Mouse (Mus musculus): ENCODE data around the gene Mgat4a. TPM values are rescaled to one million over a fixed set of nuclear protein-coding genes. Genes with fewer than 3 reads are reported as not detected.
"Not testable (repeated sequence)": the region's sequence is repeated elsewhere in the genome, so short reads cannot be mapped to it uniquely, and the experiment has no call there.

The Mgat4a gene
- polyA plus RNA-seq, 1 experiment from 2014 or later, result 59.1 TPM

- H3K27ac ChIP-seq (ENCODE audit: low read depth, low read length), result peak overlapping the region; percentile 90; the same call in 1 of the 2 replicates
- peaks cover 2% of the 10 kb centered on the region; the same call in 1 of the 2 replicates for H3K36me3 ChIP-seq (ENCODE audit: control insufficient read depth, insufficient read depth)
- ATAC-seq, result no peak
- no peak overlapping the region for H3K4me3 ChIP-seq (ENCODE audit: low read depth, low read length)
- H3K9me3 ChIP-seq (ENCODE audit: control insufficient read depth), result no peaks in the 10 kb centered on the region
- no peak for TF ChIP-seq CTCF (IDR thresholded peaks at IDR 0.05; ENCODE audit: low read depth)
- no peaks in the 10 kb centered on the region for H3K27me3 ChIP-seq (replicated peaks; ENCODE audit: control insufficient read depth, insufficient read depth, low read length)
- H3K9ac ChIP-seq (ENCODE audit: low read depth, low read length), result no peak overlapping the region
- H3K4me1 ChIP-seq (replicated peaks; ENCODE audit: control insufficient read depth, insufficient read depth, low read length), result peaks cover 15% of the 10 kb centered on the region; the same call in 1 of the 2 replicates
- H3K4me2 ChIP-seq (replicated peaks; ENCODE audit: low read depth), result no peak overlapping the region
Measured at GRCm38 (mm10) chr1:37526257-37526656, 14.6 kb downstream of the Mgat4a start.

DNA sequence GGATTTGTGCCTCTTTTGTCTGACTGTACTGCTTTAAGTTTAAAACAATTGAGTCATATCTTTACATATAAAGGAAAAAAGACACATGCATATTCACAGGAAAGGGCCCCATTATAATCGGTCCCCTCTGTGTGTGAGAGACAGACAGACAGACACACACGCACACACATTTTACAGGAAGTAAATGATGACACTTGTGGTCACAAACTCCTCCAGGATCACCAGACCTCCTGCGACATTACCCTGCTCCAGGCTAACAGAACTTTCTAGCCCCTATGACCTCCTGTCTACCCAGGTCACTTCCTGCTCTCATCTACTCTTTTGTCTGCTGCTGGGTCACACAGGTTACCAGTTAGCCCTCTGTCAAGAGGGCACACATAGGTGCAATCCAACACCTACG is 16.1 kb downstream of the Mgat4a start:
- H3K4me3 ChIP-seq (ENCODE audit: low read depth, low read length), result no peak overlapping the region
- peaks cover 15% of the 10 kb centered on the region; the same call in 1 of the 2 replicates for H3K4me1 ChIP-seq (replicated peaks; ENCODE audit: control insufficient read depth, insufficient read depth, low read length)
- H3K36me3 ChIP-seq (ENCODE audit: control insufficient read depth, insufficient read depth), result 0 out of 2 replicates have a peak, but pooled peaks cover 2% of the 10 kb centered on the region
- 74% methylated on average over 4 of the region's 4 CpGs for WGBS
- H3K27ac ChIP-seq (ENCODE audit: low read depth, low read length), result peak overlapping the region; percentile 90
- ATAC-seq, result peak; percentile 3; the same call in 1 of the 2 replicates
- H3K9ac ChIP-seq (ENCODE audit: low read depth, low read length), result peak overlapping the region; percentile 0; the same call in 1 of the 2 replicates
- H3K9me3 ChIP-seq (ENCODE audit: control insufficient read depth), result no peaks in the 10 kb centered on the region
- no peak for TF ChIP-seq CTCF (IDR thresholded peaks at IDR 0.05; ENCODE audit: low read depth)
- no peaks in the 10 kb centered on the region for H3K27me3 ChIP-seq (replicated peaks; ENCODE audit: control insufficient read depth, insufficient read depth, low read length)
- no peak overlapping the region for H3K4me2 ChIP-seq (replicated peaks; ENCODE audit: low read depth)

- H3K27me3 ChIP-seq (replicated peaks; ENCODE audit: control insufficient read depth, insufficient read depth, low read length); H3K9ac ChIP-seq (ENCODE audit: low read depth, low read length); H3K4me3 ChIP-seq (ENCODE audit: low read depth, low read length); H3K4me2 ChIP-seq (replicated peaks; ENCODE audit: low read depth); H3K36me3 ChIP-seq (ENCODE audit: control insufficient read depth, insufficient read depth); H3K9me3 ChIP-seq (ENCODE audit: control insufficient read depth): not testable (repeated sequence)
- Histone ChIP-seq H3K27ac (ENCODE audit: low read depth, low read length) (peak overlapping the region; percentile 90), H3K4me1 (replicated peaks; ENCODE audit: control insufficient read depth, insufficient read depth, low read length) (peaks cover 12% of the 10 kb centered on the region; the same call in 1 of the 2 replicates)
- WGBS, result 50% methylated on average over 4 of the region's 4 CpGs
- ATAC-seq, result peak; percentile 40
Measured at GRCm38 (mm10) chr1:37524122-37524521, 16.7 kb downstream of the Mgat4a start.

DNA sequence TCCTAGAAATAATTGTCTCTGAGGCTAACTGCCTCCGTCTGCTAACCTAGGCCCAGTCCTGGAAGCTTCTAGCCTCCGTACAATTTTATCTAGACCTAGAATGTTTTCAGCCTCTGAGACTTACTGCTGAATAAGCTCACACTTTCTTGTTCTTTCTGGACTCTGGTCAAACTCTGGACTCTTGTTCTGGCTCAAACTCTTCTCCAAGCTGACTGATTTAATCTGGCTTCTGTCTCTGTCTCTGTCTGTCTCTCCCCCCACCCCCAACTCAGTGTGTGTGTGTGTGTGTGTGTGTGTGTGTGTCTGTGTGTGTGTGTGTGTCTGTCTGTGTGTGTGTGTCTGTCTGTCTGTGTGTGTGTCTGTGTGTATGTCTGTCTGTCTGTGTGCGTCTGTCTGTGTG is 17.3 kb downstream of the Mgat4a start:
- not testable (repeated sequence) for H3K4me3 ChIP-seq (ENCODE audit: low read depth, low read length); H3K9me3 ChIP-seq (ENCODE audit: control insufficient read depth); H3K27me3 ChIP-seq (replicated peaks; ENCODE audit: control insufficient read depth, insufficient read depth, low read length); H3K9ac ChIP-seq (ENCODE audit: low read depth, low read length); H3K36me3 ChIP-seq (ENCODE audit: control insufficient read depth, insufficient read depth)
- H3K4me2 ChIP-seq (replicated peaks; ENCODE audit: low read depth), result 0 out of 2 replicates have a peak overlapping the region, but pooled peaks have one; percentile 17
- H3K4me1 ChIP-seq (replicated peaks; ENCODE audit: control insufficient read depth, insufficient read depth, low read length), result peaks cover 14% of the 10 kb centered on the region; the same call in 1 of the 2 replicates
- ATAC-seq, result 0 out of 2 replicates have a peak, but pooled peaks have one; percentile 9
- peak overlapping the region; percentile 90 for H3K27ac ChIP-seq (ENCODE audit: low read depth, low read length)
- WGBS, result 56% methylated on average over 3 of the region's 3 CpGs

DNA sequence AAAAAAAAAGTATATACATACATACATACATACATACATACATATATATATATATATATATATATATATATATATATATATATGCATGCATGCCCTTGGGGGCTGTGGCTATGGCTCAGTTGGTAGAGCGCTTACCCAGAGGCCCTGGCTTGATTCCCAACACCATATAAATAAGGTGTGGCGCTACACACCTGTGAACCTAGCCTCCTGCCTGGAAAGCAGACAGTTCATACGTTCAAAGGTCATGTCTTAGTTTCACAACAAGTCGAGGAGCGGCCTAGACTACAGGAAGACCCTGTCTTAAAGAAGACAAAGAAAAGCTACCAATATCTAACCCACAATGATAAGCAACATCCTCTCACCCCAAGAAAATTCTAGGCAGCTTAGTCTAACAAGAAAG is 18.7 kb downstream of the Mgat4a start:
- Histone ChIP-seq H3K4me1 (replicated peaks; ENCODE audit: control insufficient read depth, insufficient read depth, low read length) (peaks cover 20% of the 10 kb centered on the region), H3K4me2 (replicated peaks; ENCODE audit: low read depth) (no peak overlapping the region), H3K4me3 (ENCODE audit: low read depth, low read length) (no peak overlapping the region), H3K9me3 (ENCODE audit: control insufficient read depth) (no peaks in the 10 kb centered on the region), H3K9ac (ENCODE audit: low read depth, low read length) (no peak overlapping the region), H3K27ac (ENCODE audit: low read depth, low read length) (peak overlapping the region; percentile 90), H3K36me3 (ENCODE audit: control insufficient read depth, insufficient read depth) (0 out of 2 replicates have a peak, but pooled peaks cover under 1% of the 10 kb centered on the region), H3K27me3 (replicated peaks; ENCODE audit: control insufficient read depth, insufficient read depth, low read length) (no peaks in the 10 kb centered on the region)
- 47% methylated on average over 5 of the region's 5 CpGs for WGBS
- no peak; the same call in 1 of the 2 replicates for TF ChIP-seq CTCF (IDR thresholded peaks at IDR 0.05; ENCODE audit: low read depth)
- peak; percentile 70 for ATAC-seq

DNA sequence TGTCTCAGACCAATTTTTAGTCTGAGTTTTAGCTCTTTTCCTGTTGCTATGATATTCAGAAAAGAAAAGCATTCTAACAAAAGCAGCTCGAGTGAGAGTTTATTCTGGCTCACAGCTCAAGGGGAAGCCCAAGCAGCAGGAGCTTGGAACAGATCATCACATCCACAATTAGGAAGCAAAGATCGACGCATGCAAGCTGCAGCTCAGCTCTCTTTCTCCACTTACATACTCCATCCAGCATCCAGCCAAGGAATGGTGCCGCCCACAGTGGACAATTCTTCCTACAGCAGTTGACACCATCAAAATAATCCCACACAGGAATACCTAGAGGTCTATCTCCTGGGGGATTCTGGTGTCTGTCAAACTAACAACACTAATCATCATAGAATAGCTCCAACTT is 22.0 kb downstream of the Mgat4a start:
- no peaks in the 10 kb centered on the region for H3K9me3 ChIP-seq (ENCODE audit: control insufficient read depth)
- WGBS, result 83% methylated on average over 4 of the region's 4 CpGs
- no peak for ATAC-seq
- no peaks in the 10 kb centered on the region for H3K27me3 ChIP-seq (replicated peaks; ENCODE audit: control insufficient read depth, insufficient read depth, low read length)
- peaks cover 19% of the 10 kb centered on the region for H3K4me1 ChIP-seq (replicated peaks; ENCODE audit: control insufficient read depth, insufficient read depth, low read length)
- H3K4me3 ChIP-seq (ENCODE audit: low read depth, low read length), result no peak overlapping the region
- H3K4me2 ChIP-seq (replicated peaks; ENCODE audit: low read depth), result no peak overlapping the region
- no peak overlapping the region for H3K9ac ChIP-seq (ENCODE audit: low read depth, low read length)
- H3K36me3 ChIP-seq (ENCODE audit: control insufficient read depth, insufficient read depth), result no peaks in the 10 kb centered on the region
- no peak for TF ChIP-seq CTCF (IDR thresholded peaks at IDR 0.05; ENCODE audit: low read depth)
- H3K27ac ChIP-seq (ENCODE audit: low read depth, low read length), result peak overlapping the region; percentile 77

All from intestine, postnatal 0 days (tissue).